Mouse (Mus musculus): Measurements from ENCODE around the gene Dcaf12.

DNA sequence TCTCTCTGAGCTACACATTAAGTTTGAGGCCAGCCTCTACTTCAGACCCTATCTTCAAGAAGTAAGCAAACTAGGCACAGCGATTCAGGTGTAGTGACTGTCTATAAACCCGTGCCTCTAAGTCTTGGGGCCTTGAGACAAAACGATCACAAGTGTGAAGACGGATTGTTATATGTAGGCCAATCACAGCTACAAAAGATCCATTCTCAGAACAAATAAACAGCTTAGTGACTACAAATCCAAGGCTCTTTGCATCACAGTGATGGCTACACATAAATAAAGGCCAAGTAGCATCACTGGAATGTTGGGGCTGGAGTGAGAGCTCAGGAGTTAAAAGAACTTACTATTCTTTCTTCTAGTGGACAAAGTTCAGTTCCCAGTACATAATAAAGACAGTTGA, 55.7 kb downstream of the Dcaf12 start:
- no peak for TF ChIP-seq MXI1 (IDR thresholded peaks at IDR 0.05; ENCODE audit: low read depth, low read length)
- no peak for TF ChIP-seq ELF1 (IDR thresholded peaks at IDR 0.05; ENCODE audit: low read depth, low read length)
- TF ChIP-seq EP300 (IDR thresholded peaks at IDR 0.05; ENCODE audit: low read depth in 1 of 2, low read length in 2 of 2): no peak
- no peak for TF ChIP-seq POLR2AphosphoS5 (IDR thresholded peaks at IDR 0.05; ENCODE audit: borderline replicate concordance, low read depth, low read length)
- TF ChIP-seq TCF12 (IDR thresholded peaks at IDR 0.05; ENCODE audit: low read depth, low read length): no peak
- TF ChIP-seq GABPA (IDR thresholded peaks at IDR 0.05; ENCODE audit: low read depth, low read length): no peak
- TF ChIP-seq MAX (IDR thresholded peaks at IDR 0.05; ENCODE audit: low read length): no peak
